Mouse (Mus musculus) inflammation-experienced regulatory T-cells, adult 6 months (primary cell): Measurements from ENCODE around the gene Tns2. TPM values are rescaled to one million over a fixed set of nuclear protein-coding genes. Genes with fewer than 3 reads are reported as not detected.
"Not testable (repeated sequence)": the region's sequence is repeated elsewhere in the genome, so short reads cannot be mapped to it uniquely, and the experiment has no call there.

Experiments
- ATAC-seq: one replicate; pipeline ENCODE4 v1.8.0; 2017
- polyA plus RNA-seq, 3 experiments: library from polyadenylated mRNA; unstranded; fragments of 100-300 nt; shearing (Covaris generic); gene quantifications; one replicate each; pipeline ENCODE4 v1.2.1; 2017

Gene Tns2
- polyA plus RNA-seq = 1 to 10 TPM; 3.3 to 4.2 (median 3.8) TPM

DNA sequence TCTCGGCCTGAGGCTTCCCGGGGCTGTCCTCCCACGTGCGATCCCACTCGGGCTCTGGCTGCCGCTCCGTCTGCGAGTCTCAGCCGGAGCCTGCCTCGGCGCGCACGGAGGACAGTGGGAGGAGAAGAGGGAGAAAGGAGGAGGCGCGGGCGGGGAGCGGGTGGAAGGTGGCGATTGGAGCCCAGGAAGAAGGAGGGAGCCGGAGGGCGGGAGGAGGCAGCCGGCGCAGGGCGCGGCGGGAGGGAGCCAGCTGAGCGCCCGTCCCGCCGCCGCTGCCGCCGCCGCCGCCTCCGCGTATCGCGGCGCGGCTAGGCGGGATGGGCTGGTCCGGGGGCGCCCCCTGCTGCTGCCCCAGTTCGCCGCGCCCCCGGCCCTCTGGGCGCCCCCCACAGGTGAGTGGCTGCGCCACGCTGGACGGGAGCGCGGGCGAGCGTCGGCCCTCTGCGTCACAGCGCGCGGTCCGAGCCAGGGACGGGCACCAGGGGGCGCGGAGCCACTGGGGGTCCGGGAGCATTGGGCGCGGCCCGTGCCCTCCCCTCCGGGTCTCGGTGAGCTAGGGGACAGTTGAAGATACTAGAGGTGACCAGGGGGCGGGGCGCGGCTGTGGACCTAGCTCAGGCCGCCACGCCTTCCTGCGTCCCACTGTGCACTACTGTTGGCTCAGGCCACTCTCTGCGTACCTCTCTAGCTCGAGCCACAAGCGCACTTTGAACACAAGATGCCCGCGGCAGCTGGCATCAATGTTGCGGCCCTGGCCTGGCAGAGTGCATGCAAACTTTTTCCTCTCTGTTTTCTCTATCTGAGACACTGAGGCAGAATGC, at the start of gene Tns2:
TSS of gene Tns2 (plus strand) at position 253 of the 821 bp plus-strand sequence.
- peak; percentile 68 for ATAC-seq

- ATAC-seq = no peak
Observed at GRCm38 (mm10) chr15:102051920-102052683, 48.1 kb upstream of the Tns2 start.

- ATAC-seq = no peak
Observed at GRCm38 (mm10) chr15:102056495-102057174, 43.6 kb upstream of the Tns2 start.

DNA sequence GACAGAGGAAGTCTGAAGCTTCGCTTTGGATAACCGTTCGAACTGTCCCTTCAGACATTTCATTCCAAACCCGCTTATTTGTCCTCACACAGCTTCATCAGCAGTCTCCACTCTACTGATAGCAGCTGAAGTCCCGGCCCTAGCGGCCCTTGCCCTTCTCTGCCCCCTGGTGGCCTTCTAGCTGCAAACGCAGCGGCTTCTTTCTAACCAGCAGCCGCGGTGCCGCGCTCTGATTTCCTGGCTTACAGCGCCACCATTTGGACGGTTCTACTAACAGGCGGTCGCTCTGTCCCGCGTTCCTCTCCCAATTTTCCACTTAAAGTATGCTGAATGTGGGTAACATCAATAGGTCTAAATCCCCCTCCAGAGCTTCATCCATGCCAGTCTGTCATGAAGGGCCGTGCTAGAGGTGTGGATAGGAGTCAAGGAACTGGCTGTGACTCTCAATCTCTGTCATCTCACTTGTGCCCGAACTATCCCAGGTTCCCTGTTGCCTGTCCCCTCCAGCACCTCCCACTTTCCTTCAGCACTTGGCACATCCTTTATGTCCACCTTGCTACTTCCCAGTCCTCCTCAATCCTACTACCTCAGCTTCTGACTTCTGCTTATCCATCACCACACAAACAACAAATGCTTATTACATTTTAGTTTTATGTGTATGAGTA, 34.4 kb upstream of the Tns2 start:
- ATAC-seq = peak; percentile 91

DNA sequence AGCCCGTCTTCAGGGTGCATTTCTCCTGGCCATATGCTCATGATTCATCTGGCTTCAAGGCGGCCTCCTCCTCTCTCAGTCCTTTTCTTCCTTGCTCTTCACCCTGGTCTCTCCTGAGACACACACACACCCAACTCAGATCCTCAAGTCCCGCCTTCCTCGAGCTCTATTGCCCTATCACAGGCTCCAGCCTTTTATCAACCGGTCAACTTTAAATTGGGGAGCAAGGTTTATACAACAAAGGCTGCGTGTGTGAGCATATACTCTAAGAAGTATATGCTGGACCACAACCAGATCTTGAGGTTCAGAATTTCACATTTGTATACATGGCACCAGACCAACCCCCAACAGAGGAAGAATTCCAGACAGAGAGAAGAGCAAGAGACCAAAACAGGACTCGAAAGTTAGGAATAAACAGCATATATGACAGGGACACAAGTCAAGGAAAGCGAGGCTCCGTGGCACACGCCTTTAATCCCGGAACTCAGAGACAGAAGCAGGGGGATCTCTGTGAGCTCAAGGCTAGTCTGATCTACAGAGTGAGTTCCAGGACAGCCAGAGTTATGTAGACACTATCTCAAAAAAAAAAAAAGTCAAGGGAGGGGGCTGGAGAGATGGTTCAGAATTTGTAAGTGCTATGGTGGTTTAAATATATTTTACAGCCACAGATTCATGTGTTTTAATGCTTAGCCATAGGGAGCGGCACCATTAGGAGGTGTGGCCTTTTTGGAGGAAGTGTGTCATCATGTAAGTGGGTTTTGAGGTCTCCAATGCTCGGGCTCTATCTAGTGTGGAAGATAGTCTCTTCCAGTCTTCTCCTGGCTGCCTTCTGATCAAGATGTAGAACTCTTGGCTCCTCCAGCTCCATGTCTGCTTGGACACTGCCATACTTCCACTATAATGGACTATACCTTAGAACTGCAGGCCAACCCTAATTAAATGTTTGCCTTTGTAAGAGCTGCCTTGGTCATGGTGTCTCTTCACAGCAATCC, 29.4 kb upstream of the Tns2 start:
- ATAC-seq = no peak

GRCm38 (mm10) chr15:102072963-102073558, 27.2 kb upstream of the Tns2 start:
- no peak for ATAC-seq

DNA sequence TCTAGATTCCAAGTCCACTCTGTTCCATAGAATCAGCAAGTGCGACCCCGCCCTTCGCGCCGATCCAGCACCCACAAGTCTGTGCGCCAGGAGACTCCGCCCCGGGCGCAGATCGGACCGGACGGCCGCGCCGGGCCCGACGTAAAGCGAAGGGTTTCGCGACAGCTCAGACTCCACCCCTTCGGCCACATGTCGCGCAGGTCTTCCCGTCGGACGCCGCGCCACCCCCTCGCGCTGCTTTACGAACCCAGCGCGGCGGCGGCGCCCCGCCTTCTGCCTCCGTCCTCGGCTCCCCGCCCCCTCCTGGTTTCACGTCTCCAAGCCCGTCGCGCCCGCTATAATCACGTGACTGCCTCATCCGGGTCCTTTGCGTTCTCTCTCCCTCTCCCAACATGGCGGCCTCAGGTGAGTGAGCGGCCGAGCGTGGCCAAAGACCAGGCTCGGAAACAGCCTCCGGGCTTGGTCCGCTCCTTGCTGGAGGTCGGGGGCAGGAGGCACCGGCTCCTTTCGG, 26.6 kb upstream of the Tns2 start, which contains the start of gene Eif4b:
TSS of gene Eif4b (plus strand) at position 215 of the 511 bp plus-strand sequence.
- peak; percentile 95 for ATAC-seq

DNA sequence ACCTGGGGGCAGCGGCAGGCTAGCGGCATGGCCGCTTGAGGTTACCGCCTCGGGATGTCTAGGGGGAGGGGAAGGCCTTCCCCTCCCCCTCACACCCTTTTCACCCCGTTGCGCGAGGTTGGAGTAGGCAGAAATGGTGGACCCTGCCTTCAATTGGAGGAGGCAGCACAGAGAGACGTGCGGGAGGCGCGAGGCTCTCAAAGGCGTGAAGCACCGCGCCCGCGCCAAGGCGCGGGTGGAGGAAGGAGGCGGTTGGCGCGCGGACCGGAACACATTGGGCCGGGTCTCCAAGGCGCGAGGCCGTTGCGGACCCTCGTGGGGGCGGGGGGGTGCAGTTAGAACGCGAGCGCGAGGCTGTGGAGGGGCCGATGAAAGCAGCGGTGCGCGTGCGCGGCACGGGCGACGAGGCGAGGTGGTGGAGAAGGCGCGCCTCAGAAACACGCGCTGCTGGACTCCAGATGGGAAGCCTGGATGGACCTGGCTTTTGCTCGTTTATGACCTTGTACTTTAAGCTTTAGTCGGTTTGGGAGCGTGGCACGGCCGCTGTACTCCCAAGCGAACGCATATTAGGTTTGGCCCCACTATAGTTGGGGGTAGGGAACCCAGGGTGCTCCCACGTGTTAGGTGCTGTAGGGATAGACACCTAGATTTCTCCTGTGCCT, 26.0 kb upstream of the Tns2 start:
- peak; percentile 15 for ATAC-seq

DNA sequence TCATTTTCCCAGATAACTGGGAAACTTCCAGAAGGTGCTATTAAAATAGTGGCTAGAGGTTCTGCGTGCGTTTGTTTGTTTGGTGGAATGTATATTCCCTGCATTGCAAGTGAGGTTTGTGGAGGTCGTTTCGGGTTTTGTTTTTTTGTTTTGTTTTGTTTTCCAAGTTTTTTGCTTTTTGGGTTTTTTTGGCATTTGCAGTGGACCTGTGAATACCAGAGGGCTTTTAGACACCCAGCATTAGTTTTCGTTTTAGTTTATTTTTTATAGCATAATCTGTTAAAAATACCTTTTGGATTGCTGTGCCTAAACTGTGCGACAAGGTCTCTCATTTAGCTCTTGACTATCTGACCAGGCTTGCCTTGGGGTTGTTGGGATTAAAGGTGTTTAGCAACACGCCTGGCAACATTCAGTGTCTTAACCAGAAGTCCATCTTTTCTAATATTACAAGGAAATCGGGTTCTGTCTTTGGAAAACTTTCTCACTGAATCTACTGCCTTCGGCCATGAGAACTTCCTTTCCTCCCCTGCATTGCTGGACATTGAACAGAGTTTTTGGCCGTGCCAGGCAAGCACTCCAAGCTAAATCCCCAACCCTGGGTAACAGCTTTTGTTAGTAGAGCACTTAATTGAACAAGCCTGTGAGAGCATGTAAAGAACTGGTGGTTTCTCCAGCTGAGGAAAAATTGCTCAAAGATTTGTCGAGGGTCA, 25.2 kb upstream of the Tns2 start:
- no peak for ATAC-seq

DNA sequence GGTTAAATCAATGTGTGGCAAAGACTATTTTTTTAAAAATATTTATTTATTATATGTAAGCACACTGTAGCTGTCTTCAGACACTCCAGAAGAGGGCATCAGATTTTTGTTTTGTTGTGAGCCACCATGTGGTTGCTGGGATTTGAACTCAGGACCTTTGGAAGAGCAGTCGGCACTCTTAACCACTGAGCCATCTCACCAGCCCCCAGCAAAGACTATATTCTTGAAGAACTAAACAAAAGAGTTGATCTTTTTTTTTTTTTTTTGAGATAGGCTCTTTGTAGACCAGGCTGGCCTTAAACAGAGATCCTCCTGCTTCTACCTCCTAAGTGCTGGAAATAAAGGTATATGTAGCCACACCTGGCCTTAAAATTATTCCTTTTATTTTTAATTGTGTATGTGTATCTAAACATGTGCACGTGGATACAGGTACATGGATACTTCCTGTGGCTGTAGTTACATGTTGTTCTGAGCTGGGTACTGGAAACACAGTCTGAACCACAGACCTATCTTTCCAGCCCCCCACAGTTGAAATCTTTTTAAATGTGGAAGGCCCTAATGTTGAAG, 23.0 kb upstream of the Tns2 start:
- ATAC-seq = no peak

GRCm38 (mm10) chr15:102079221-102079620, 21.0 kb upstream of the Tns2 start:
- no peak for ATAC-seq

DNA sequence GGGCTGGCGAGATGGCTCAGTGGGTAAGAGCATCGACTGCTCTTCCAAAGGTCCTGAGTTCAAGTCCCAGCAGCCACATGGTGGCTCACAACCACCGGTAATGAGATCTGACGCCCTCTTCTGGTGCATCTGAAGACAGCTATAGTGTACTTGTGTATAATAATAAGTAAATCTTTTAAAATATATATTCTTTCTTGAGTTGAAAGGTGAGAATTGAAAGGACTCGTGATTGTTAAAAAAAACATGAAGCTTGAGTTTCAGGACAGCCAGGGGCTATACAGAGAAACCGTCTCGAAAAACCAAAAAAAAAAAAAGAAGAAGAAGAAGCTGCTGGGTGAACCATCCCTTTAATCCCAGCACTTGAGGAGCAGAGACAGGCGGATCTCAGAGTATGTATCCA, 20.3 kb upstream of the Tns2 start:
- ATAC-seq = not testable (repeated sequence)

DNA sequence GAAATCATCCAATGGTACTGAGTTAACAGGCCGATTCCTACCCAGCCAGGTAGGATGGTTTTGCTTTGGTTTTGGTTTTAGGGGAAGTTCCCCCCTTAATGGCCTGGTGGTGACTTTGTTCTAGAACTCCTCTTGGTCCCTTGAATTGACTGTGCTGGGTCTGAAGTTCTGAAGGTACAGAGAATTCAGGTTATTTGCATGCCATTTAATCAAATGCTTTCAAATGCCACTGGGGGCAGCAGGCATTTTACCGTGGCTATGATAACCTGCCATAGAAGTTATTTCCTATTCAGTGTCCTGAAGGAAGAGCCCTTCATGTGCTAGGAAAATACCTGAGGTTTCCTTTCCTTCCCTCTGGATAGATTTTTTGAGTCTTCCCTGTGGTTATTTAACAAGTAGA, 19.8 kb upstream of the Tns2 start:
- no peak for ATAC-seq

GRCm38 (mm10) chr15:102082148-102082547, 18.1 kb upstream of the Tns2 start:
- no peak for ATAC-seq

DNA sequence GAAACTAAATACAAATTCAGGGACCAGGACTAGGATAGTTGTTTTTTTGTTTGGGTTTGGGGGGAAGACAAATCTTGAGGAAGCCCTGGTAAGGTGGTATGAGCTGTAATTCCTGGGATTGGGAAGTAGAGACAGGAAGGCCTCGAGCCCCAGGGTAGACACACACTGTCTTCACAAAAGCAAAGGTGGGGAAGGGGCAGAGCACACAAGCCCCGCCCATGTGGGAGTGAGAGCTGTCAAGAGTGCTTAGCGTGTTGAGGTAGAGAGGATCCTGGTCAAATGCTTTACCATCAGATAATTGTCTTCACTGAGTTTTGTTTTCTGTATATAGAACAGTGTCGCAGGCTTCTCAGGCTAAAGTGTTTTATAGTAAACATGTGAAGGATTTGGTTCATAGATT, 17.2 kb upstream of the Tns2 start:
- no peak for ATAC-seq

DNA sequence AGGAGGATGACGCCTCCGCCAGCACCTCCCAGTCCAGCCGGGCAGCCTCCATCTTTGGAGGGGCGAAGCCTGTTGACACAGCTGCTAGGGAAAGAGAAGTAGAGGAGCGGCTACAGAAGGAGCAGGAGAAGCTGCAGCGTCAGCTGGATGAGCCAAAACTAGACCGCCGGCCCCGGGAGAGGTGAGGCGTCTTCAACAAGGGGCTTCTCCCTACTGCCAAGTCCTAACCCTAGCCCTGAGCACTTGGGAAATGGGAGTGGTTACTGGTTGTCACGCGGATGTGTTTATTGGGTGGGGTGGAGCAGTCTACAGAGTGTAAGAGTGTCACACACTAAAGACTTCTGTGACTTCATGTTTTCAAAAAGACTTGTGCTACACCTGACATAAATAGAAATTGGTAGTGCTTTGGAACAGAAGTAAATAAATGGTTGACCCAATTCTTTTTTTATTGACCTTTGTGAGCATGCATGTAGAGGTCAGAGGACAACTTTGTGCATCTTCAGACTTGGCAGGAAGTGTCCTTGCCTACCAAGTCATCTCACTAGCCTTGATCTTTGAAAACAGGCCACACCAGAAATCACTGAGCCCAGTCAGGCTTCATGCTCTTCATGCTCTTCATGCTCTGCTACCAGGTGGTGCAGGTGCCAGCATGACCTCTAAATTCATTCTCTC, 10.2 kb upstream of the Tns2 start:
- ATAC-seq = no peak

GRCm38 (mm10) chr15:102091063-102091679, 9.0 kb upstream of the Tns2 start:
- ATAC-seq = no peak

DNA sequence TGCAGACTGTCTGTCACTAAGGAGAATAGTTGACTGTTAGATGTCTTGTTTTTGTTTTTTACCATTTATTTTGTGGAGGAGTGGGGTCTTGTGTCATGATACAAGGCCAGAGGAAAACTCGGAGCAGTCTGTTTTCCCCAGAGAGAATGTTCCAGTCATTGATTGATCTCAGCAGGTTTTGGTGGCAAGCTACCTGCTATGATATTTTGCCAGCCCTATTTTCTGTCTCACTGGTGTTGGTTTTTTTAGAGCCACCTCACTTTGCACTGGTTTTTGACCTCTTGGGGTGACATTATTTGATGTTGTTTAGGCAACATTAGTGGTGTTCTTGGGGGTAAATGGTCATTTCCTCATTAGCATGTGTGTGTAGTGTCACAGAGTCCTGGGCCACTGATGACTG, 8.5 kb upstream of the Tns2 start:
- ATAC-seq = no peak
